Mouse (Mus musculus) spleen, postnatal 36 days (tissue): ENCODE results near the gene Trim72.
A peak's percentile ranks its signal among the peaks of the same experiment; 100 is the strongest.
"Not testable (repeated sequence)": the region's sequence is repeated elsewhere in the genome, so short reads cannot be mapped to it uniquely, and the experiment has no call there.

ENCODE experiments used
- DNase-seq, 2 experiments: peaks; one replicate each; pipeline ENCODE4 v3.0.0; 2022; ENCODE audit warnings: low spot score in 2 of 2, mixed read lengths in 1 of 2

The Trim72 gene

GRCm38 (mm10) chr7:128006193-128006592, 2.4 kb downstream of the Trim72 start:
- DNase-seq: no peak

- DNase-seq: no peak
These were observed 6.1 kb downstream of the Trim72 start for GRCm38 (mm10) chr7:128009715-128010340.

- DNase-seq: no peak
These were observed 8.5 kb downstream of the Trim72 start for GRCm38 (mm10) chr7:128012136-128012780.

- no peak for DNase-seq
These were observed 9.4 kb downstream of the Trim72 start for GRCm38 (mm10) chr7:128013116-128013515.

GRCm38 (mm10) chr7:128016134-128016533, 12.4 kb downstream of the Trim72 start:
- DNase-seq: not testable (repeated sequence)

- no peak for DNase-seq
These were observed 12.9 kb downstream of the Trim72 start for GRCm38 (mm10) chr7:128016650-128017049.

- no peak for DNase-seq
These were observed 14.5 kb downstream of the Trim72 start for GRCm38 (mm10) chr7:128018275-128018674.

GRCm38 (mm10) chr7:128019187-128019586, 15.4 kb downstream of the Trim72 start:
- DNase-seq: no peak

GRCm38 (mm10) chr7:128022974-128023373, 19.2 kb downstream of the Trim72 start:
- DNase-seq: no peak

GRCm38 (mm10) chr7:128023565-128023964, 19.8 kb downstream of the Trim72 start:
- no peak for DNase-seq

GRCm38 (mm10) chr7:128024364-128024763, 20.6 kb downstream of the Trim72 start:
- DNase-seq: no peak

GRCm38 (mm10) chr7:128024932-128025331, 21.2 kb downstream of the Trim72 start:
- no peak for DNase-seq

- DNase-seq: no peak
These were observed 21.6 kb downstream of the Trim72 start for GRCm38 (mm10) chr7:128025381-128025780.

GRCm38 (mm10) chr7:128031403-128031976, 27.7 kb downstream of the Trim72 start:
- no peak for DNase-seq

- no peak for DNase-seq
These were observed 28.7 kb downstream of the Trim72 start for GRCm38 (mm10) chr7:128032290-128032988.

- DNase-seq: no peak
These were observed 29.2 kb downstream of the Trim72 start for GRCm38 (mm10) chr7:128032989-128033293.

- no peak for DNase-seq
These were observed 29.9 kb downstream of the Trim72 start for GRCm38 (mm10) chr7:128033616-128034015.

- DNase-seq: not testable (repeated sequence)
These were observed 38.5 kb downstream of the Trim72 start for GRCm38 (mm10) chr7:128042161-128042820.

GRCm38 (mm10) chr7:128044142-128044785, 40.5 kb downstream of the Trim72 start:
- no peak for DNase-seq

- DNase-seq: no peak
These were observed 41.9 kb downstream of the Trim72 start for GRCm38 (mm10) chr7:128045640-128046039.

GRCm38 (mm10) chr7:128048819-128049218, 45.1 kb downstream of the Trim72 start:
- DNase-seq: peak; percentile 52 to 64

GRCm38 (mm10) chr7:128049254-128049653, 45.5 kb downstream of the Trim72 start:
- DNase-seq: no peak
